Mouse (Mus musculus) thymus, adult 2 months (tissue): Measurements from ENCODE around the gene Cop1. TPM values are rescaled to one million over a fixed set of nuclear protein-coding genes. Genes with fewer than 3 reads are reported as not detected.

Experiments
- DNase-seq: peaks from one replicate; pipeline ENCODE4 v3.0.0; 2021
- H3K27ac ChIP-seq: fragments of 200-500 bp; 2 replicates; pipeline ENCODE4 v1.5.1; 2012; ENCODE audit warnings: low read length, control low read depth; ENCODE audit not compliant: control insufficient read depth, insufficient read depth
- H3K27me3 ChIP-seq: fragments of 200-500 bp; 2 replicates; pipeline ENCODE4 v1.6.1; 2012; ENCODE audit warnings: mild to moderate bottlenecking, low read length, moderate library complexity, mixed read lengths; ENCODE audit not compliant: control insufficient read depth, insufficient read depth
- H3K36me3 ChIP-seq: fragments of 200-500 bp; 2 replicates; pipeline ENCODE4 v1.6.1; 2012; ENCODE audit warnings: mild to moderate bottlenecking, low read length, moderate library complexity; ENCODE audit not compliant: control insufficient read depth, insufficient read depth
- H3K4me1 ChIP-seq: fragments of 200-500 bp; replicated peaks from 2 replicates; pipeline ENCODE4 v1.6.1; 2012; ENCODE audit warnings: low read length; ENCODE audit not compliant: control insufficient read depth, insufficient read depth
- H3K4me3 ChIP-seq: fragments of 200-500 bp; 2 replicates; pipeline ENCODE4 v1.5.1; 2012; ENCODE audit warnings: mild to moderate bottlenecking, low read length, control low read depth, moderate library complexity; ENCODE audit not compliant: control insufficient read depth, insufficient read depth
- CTCF ChIP-seq: fragments of 200-500 bp; IDR thresholded peaks from 2 replicates; pipeline ENCODE4 v1.5.1; 2012; ENCODE audit warnings: mild to moderate bottlenecking, control low read depth, low read length, moderate library complexity, borderline replicate concordance; ENCODE audit not compliant: control insufficient read depth, poor library complexity, insufficient read depth; ENCODE audit errors: extremely low read depth
- POLR2A ChIP-seq: fragments of 200-500 bp; IDR thresholded peaks from 2 replicates; pipeline ENCODE4 v1.6.1; 2012; ENCODE audit warnings: mild to moderate bottlenecking, low read length, control low read depth, moderate library complexity; ENCODE audit not compliant: control insufficient read depth, poor library complexity, insufficient read depth; ENCODE audit errors: extremely low read depth
- WGBS: fragments of 180-500 bp; shearing (Covaris S2); methylation state at CpG from one replicate; pipeline ENCODE4 v1.1.7; 2018; 5-methylcytosine and 5-hydroxymethylcytosine counted together
- polyA plus RNA-seq: library from polyadenylated mRNA; depleted of rRNA; stranded (reverse); fragments of >200 nt; gene quantifications from 2 replicates; pipeline ENCODE4 v1.2.3, GENCODE M21; 2012

The Cop1 gene
- polyA plus RNA-seq, 1 experiment, result 58.6 TPM

DNA sequence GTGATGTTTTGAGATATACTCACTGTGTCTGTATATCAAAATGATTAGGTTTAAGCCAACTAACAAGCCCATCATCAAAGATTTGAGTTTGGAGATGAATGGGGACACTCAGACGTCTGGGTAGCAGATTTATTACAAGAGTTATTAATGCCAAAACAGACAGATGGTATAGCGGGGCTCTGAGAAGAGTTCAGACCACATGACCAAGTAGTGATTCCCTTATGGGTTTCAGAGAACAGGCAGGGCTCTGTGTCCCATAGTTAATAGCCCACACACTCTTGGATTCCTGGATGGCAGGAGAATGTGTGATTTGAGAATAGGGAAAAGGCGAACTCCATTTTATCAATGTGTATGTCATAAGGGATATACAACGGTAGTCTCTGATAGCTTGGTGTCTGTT is 98.9 kb downstream of the Cop1 start:
- H3K27me3 ChIP-seq, result no peaks in the 10 kb centered on the region
- H3K27ac ChIP-seq, result no peak overlapping the region
- peaks cover 32% of the 10 kb centered on the region for H3K36me3 ChIP-seq
- TF ChIP-seq POLR2A, result no peak
- TF ChIP-seq CTCF, result no peak
- no peaks in the 10 kb centered on the region for H3K4me1 ChIP-seq
- no peak overlapping the region for H3K4me3 ChIP-seq
- 94% methylated on average over 4 of the region's 4 CpGs for WGBS
- no peak for DNase-seq

DNA sequence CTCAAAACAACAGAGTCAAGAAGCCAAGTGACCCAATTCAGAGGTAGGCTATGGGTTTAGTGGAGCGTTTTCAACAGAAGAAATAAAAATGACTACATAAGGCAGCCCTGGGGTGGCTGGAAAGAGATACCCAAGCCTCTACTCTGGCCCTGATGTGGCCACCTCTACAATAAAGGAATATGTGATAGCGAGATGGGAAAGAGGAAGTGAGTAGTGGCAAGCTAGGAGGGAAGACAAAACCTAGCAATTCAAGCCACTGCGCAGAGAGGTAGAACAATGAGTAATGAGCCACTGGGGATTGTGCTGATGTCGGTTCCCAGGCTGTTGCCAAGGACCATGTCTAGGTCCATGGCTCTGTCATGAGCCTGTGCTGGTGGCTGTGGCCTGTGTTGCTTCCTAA is 102.0 kb downstream of the Cop1 start:
- DNase-seq, result no peak
- 85% methylated on average over 4 of the region's 4 CpGs for WGBS
- no peaks in the 10 kb centered on the region for H3K4me1 ChIP-seq
- no peaks in the 10 kb centered on the region for H3K27me3 ChIP-seq
- no peak overlapping the region for H3K4me3 ChIP-seq
- H3K36me3 ChIP-seq, result peaks cover 26% of the 10 kb centered on the region
- no peak overlapping the region for H3K27ac ChIP-seq
- no peak for TF ChIP-seq CTCF
- no peak for TF ChIP-seq POLR2A

DNA sequence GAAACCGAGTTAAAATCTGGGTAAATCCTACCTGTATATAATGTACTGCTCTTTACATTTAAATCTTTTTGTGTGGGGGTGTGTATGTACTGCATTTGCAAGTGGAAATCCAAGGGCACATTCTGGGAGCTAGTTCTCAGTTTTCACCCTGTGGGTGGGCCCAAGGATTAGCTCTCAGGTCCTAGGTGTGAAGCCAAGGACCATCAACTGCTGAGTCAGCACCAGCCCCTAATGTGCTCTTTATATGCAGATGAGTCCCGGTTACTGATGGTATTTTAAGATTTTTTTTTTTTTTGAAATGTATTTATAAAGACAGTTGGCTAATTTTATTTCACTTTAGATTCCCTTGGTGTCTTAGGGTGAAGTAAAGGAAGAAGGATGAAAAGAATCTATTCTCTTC is 110.2 kb downstream of the Cop1 start:
- Histone ChIP-seq H3K36me3 (peaks cover 18% of the 10 kb centered on the region), H3K4me1 (no peaks in the 10 kb centered on the region), H3K27me3 (no peaks in the 10 kb centered on the region), H3K27ac (no peak overlapping the region), H3K4me3 (no peak overlapping the region)
- no peak for DNase-seq
- TF ChIP-seq POLR2A (no peak), CTCF (no peak)
- WGBS, result 94% methylated on average over 2 of the region's 2 CpGs

DNA sequence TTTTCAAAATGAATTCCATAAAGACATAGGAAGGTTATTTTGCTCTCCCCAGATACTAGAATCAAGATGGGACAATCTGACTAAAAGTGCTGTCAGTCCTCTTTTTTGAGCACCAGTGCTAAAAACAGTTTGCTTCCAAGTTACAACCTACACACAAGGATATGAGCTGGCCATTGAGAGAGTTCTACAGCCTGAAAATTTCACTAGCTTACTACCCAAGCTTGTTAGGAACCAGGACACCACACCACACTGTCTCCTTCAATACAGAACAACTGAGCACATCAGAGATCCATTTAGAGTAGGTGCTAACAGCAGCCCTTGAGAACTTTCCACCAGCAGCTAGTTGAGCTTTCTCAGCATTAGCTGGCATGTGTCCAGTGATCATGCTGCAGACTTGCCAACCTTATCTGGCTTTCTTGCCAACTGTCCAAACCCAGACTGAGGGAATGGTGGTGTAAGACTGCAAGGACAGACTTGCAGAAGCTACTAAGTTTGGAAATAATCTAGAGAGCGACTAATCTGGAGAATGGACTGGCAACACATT is 123.0 kb downstream of the Cop1 start:
- WGBS, result 93% methylated on average over 1 of the region's 1 CpGs
- Histone ChIP-seq H3K36me3 (no peaks in the 10 kb centered on the region), H3K27me3 (no peaks in the 10 kb centered on the region), H3K27ac (no peak overlapping the region), H3K4me3 (no peak overlapping the region), H3K4me1 (no peaks in the 10 kb centered on the region)
- TF ChIP-seq CTCF (no peak), POLR2A (no peak)
- DNase-seq, result no peak

DNA sequence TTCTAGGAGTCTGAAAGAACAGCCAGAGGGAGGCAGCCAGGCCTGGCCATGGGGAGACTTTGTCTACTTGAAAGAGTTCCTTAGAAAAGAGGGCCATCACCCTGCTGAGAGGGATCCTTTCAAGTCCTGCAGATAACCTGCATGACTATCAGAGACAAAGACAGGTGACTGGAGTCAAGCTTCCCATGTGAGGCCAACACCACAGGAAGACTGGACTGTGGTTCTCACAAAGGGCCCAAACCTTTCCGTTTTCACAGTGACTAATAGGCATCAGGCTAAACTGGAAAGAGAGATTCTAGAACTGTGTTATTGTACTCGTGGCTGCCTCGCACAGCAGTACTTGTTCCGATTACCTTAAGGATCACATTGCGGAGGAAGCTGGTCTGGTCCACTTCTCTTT is 126.6 kb downstream of the Cop1 start:
- H3K4me1 ChIP-seq, result no peaks in the 10 kb centered on the region
- H3K27me3 ChIP-seq, result no peaks in the 10 kb centered on the region
- no peak for TF ChIP-seq CTCF
- no peaks in the 10 kb centered on the region for H3K36me3 ChIP-seq
- WGBS, result 89% methylated on average over 5 of the region's 5 CpGs
- H3K27ac ChIP-seq, result no peak overlapping the region
- H3K4me3 ChIP-seq, result no peak overlapping the region
- DNase-seq, result no peak

DNA sequence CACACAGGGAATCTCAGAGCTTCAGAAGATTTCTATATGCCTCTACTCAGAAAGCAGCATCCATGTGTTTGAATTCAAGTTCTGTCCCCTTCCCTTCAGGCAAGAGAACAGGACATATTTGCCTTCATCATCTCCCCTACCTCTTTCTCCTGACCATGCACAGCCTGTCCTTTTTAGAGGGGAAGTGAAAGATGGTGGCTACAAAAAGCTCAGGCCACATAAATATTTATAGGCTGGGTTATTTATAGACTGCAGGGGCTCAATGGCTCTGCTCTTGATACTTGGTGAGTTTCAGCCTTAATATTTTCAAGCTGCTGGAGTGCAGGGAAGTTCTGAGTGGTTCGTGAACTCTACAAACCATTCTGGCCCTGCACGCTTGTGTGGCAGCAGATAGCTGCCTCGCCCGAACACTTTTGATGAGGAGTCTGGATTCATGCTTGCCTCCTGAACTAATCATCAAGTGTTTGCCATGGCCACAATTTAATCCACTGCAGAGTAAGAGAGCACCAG is 139.8 kb downstream of the Cop1 start:
- H3K4me1 ChIP-seq, result no peaks in the 10 kb centered on the region
- TF ChIP-seq POLR2A (no peak), CTCF (no peak)
- WGBS, result 91% methylated on average over 4 of the region's 4 CpGs
- no peaks in the 10 kb centered on the region for H3K27me3 ChIP-seq
- no peak overlapping the region for H3K4me3 ChIP-seq
- no peak for DNase-seq
- no peak overlapping the region for H3K27ac ChIP-seq
- no peaks in the 10 kb centered on the region for H3K36me3 ChIP-seq

DNA sequence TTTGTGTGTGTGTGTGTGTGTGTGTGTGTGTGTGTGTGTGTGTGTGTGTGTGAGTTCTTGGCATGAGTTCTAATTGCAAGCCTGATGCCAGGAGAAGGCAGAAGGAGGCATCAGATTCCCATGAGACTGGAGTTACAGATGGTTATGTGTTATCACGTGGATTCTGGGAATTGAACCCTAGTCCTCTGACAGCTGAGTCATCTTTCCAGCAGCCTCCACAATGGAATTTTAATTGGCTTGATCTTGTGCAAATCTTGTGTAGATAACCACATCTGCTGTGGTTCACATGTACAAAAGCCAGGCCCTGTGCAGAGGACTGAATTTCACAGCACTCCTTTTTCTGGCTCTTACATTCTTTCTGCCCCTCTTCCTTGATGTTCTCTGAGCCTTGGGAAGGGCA is 150.1 kb downstream of the Cop1 start:
- no peak for DNase-seq
- Histone ChIP-seq H3K27ac (no peak overlapping the region), H3K27me3 (no peaks in the 10 kb centered on the region), H3K36me3 (no peaks in the 10 kb centered on the region), H3K4me3 (no peak overlapping the region), H3K4me1 (no peaks in the 10 kb centered on the region)
- no peak for TF ChIP-seq CTCF
- no peak for TF ChIP-seq POLR2A
- 86% methylated on average over 1 of the region's 1 CpGs for WGBS
